Mouse (Mus musculus) thymus, postnatal 0 days (tissue): ENCODE measurements around the gene Bmpr1a. TPM values are rescaled to one million over a fixed set of nuclear protein-coding genes. Genes with fewer than 3 reads are reported as not detected.
A peak's percentile ranks its signal among the peaks of the same experiment; 100 is the strongest.

Source experiments
- DNase-seq: peaks from one replicate; pipeline ENCODE4 v3.0.0-alpha.2; 2015; ENCODE audit warnings: low spot score
- polyA plus RNA-seq: library from polyadenylated mRNA; unstranded; fragments of >200 nt; fragmentation: Nextera tagmentation; extraction: Ambion mirVana; gene quantifications from 2 replicates; pipeline ENCODE4 v1.2.1, GENCODE M21; 2015

Bmpr1a gene
- polyA plus RNA-seq, result 8.2 and 8.3 TPM in 2 replicates

- no peak for DNase-seq
Measured at GRCm38 (mm10) chr14:34503325-34503647, at the start of gene Bmpr1a. Bmpr1a (minus strand) TSS chr14:34503341.

GRCm38 (mm10) chr14:34552226-34552625 is 49.1 kb upstream of the Bmpr1a start:
- no peak for DNase-seq

GRCm38 (mm10) chr14:34549004-34549671 is 46.0 kb upstream of the Bmpr1a start:
- DNase-seq, result peak; percentile 84

GRCm38 (mm10) chr14:34548391-34549001 is 45.4 kb upstream of the Bmpr1a start:
- DNase-seq, result peak; percentile 17

- no peak for DNase-seq
Measured at GRCm38 (mm10) chr14:34544545-34544944, 41.4 kb upstream of the Bmpr1a start.

- DNase-seq, result no peak
Measured at GRCm38 (mm10) chr14:34544001-34544400, 40.9 kb upstream of the Bmpr1a start.

GRCm38 (mm10) chr14:34543596-34543995 is 40.5 kb upstream of the Bmpr1a start:
- DNase-seq, result no peak

GRCm38 (mm10) chr14:34541896-34542295 is 38.8 kb upstream of the Bmpr1a start:
- no peak for DNase-seq

- peak; percentile 21 for DNase-seq
Measured at GRCm38 (mm10) chr14:34540685-34541162, 37.6 kb upstream of the Bmpr1a start.

GRCm38 (mm10) chr14:34535883-34536282 is 32.7 kb upstream of the Bmpr1a start:
- no peak for DNase-seq

- no peak for DNase-seq
Measured at GRCm38 (mm10) chr14:34533537-34533936, 30.4 kb upstream of the Bmpr1a start.

- DNase-seq, result no peak
Measured at GRCm38 (mm10) chr14:34532536-34532935, 29.4 kb upstream of the Bmpr1a start.

- no peak for DNase-seq
Measured at GRCm38 (mm10) chr14:34528804-34529203, 25.7 kb upstream of the Bmpr1a start.

GRCm38 (mm10) chr14:34522701-34523100 is 19.6 kb upstream of the Bmpr1a start, which contains the start of gene 9230112D13Rik:
9230112D13Rik (minus strand) TSS chr14:34522801.
- DNase-seq, result no peak

- DNase-seq, result no peak
Measured at GRCm38 (mm10) chr14:34517959-34518544, 14.9 kb upstream of the Bmpr1a start.

- DNase-seq, result no peak
Measured at GRCm38 (mm10) chr14:34516960-34517577, 13.9 kb upstream of the Bmpr1a start.

- peak; percentile 7 for DNase-seq
Measured at GRCm38 (mm10) chr14:34515860-34516259, 12.7 kb upstream of the Bmpr1a start.

- DNase-seq, result peak; percentile 30
Measured at GRCm38 (mm10) chr14:34514120-34514519, 11.0 kb upstream of the Bmpr1a start.

- no peak for DNase-seq
Measured at GRCm38 (mm10) chr14:34512602-34513001, 9.5 kb upstream of the Bmpr1a start.

GRCm38 (mm10) chr14:34511901-34512300 is 8.8 kb upstream of the Bmpr1a start:
- no peak for DNase-seq

- no peak for DNase-seq
Measured at GRCm38 (mm10) chr14:34508842-34509439, 5.8 kb upstream of the Bmpr1a start.
